Mouse (Mus musculus): ENCODE measurements around the gene Rac3.
"Not testable (repeated sequence)": the region's sequence is repeated elsewhere in the genome, so short reads cannot be mapped to it uniquely, and the experiment has no call there.

Gene Rac3

DNA sequence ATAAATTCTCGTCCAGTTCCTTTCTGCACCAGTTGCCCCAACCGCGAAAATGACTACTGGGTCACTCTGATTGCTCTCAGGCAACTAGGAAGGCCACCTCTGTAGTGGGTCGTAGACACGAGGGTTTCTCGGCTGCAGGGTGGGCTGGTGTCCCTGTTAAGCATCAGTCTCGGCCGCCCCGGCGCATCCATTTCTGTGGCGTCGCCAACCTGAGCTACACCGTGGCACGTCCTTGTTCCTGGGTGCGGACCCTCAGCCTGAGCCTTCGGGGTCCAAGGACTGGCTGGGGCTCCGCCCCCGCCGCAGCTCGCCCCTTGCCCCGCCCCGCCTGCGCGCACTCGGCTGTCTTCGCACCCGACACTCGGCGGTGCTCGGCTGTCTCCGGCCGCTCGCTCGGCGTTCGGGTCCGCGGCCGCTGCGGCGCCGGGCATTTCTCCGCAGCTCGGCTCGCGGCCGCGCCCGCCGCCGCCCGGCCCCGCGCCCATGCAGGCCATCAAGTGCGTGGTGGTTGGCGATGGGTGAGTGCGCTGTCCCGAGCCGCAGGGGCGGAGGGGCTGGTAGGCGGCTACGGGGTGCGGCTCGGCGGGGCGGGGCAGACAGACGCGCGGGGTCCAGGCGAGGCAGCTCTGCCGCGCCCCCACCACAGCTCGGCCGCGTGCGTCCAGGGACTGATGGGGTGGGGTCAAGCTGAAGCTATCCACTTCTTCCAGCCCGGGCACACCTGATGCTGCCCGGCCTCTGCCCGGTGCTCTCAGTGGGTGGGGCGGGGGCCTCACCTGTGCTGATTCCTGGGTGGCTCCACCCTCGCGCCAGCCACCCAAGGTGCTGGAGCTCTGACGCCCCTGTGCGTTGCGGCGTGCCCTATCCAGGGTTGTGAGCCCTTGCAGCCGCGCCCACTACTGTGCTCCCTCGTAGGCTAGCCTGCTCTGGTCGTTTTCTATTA, at the start of gene Rac3:
Gene Rac3, plus strand, starts transcription at position 347 of the 943 bp plus-strand sequence.
- DNase-seq: peak; percentile 63

DNA sequence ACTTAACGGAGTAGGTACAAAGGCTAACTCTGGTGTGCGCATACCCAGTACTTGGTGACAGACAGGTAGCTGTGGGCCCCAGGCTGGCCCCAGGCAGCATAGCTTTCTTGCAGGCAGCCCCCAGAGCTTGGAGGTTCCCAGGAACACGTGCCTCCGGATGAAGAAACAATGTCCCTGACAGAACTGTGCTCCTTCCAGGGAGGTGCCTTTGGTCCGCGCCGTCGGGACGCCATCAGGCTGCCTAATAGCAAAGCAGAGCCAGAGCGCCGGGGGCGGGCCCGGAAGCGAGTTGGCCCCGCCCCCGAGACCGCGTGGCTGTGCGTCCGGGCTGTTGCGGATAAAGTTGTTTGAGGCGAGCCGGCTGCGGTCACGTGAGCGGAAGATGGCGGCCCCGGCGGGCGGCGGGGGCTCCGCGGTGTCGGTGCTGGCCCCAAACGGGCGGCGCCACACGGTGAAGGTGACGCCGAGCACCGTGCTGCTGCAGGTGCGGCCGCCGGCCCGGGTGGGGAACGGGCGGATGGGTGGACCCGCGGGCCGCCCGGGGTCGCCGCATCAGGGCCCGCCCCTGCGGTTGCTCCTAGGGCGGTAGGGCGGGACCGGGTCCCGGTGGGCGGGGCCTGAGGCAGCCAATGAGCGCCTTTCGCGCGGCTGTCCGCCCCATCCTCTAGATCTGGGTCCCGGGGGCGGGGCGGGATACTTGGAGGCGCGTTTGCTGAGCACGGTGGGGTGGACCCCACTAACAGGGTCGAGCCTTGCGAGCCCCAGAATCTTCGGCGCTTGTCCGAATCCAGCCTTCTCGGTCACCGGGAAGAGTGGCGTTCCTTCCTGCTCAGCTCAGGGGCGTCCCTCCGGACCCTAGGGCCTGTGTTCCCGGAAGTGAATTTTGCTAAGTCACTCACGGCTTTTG, 48.3 kb upstream of the Rac3 start, which contains the start of gene Aspscr1:
Gene Aspscr1, plus strand, starts transcription at position 287 of the 907 bp plus-strand sequence.
- DNase-seq: peak; percentile 95

DNA sequence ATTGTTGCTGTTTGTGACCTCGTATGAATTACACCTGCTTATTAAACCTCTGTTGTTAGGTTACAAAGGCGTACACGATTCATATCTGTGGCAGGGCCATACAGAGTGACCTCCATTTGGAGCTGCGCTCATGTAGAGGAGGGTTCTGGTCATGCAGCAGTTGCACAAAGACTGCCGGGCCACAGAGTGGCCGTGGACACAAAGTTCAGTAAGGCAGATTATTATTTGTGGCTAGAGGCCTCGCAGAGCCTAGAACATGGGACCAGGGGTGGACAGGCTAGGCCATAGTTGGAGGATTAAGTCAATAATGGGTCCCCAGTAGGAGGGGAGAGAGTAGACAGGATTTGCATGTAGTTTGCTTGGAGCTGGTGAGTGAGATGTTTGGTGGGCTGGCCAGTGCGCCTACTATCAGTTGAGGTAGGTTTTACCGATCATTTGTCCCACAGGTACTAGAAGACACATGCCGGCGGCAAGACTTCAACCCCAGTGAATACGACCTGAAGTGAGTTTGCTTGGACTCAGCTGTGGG, 47.6 kb upstream of the Rac3 start:
- DNase-seq: no peak

DNA sequence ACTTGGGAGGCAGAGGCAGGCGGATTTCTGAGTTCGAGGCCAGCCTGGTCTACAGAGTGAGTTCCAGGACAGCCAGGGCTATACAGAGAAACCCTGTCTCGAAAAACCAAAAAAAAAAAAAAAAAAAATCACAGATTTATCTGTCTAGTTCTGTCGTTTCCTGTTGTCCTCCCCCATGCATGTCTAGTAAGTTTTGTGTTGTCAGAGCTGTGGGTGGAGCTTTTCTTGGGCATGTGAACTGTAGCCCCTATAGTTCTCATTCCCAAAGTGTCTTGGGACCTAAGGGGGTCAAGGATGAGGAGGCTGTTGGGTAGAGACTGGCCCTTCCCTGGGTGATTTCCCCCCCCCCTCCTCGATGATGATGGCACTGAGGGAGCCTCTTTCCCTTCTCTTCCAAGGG, 45.4 kb upstream of the Rac3 start:
- DNase-seq: not testable (repeated sequence)

DNA sequence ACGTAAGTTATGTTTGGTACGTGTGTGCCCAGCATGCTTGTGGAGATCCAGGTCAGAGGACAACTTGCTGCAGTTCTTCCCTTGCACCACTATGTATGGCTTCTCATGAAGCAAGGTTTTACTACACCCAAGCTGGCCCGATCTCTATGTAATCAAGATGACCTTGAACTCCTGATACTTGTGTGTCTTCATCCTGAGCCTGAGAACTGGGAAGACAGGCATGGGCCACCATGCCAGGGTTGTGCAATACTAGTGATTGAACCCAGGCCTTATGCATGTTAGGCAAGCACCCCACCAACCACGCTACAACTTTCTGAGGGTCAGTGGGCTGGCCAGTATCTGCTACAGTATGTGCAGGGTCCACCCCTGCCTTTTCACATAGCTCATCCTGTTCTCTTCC, 44.3 kb upstream of the Rac3 start:
- DNase-seq: no peak

DNA sequence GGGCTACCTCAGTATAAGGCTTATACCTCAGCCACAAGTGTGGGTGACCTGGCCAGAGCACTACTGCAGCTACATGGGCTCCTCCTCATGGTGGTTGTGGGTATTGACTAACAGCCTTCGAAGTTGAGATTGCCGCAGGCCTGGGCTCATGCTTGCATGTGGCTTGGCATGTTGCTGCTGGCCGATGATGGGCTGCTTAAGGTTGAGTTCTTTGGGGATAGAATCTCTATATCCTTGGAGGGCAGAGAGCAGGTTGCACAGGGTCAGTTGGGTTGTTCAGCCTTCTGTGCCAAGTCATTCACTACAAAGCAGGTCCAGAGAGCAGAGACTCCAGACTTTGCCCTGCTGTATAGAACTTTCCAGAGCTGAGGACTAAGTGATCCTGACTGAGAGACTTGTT, 41.4 kb upstream of the Rac3 start:
- DNase-seq: no peak

DNA sequence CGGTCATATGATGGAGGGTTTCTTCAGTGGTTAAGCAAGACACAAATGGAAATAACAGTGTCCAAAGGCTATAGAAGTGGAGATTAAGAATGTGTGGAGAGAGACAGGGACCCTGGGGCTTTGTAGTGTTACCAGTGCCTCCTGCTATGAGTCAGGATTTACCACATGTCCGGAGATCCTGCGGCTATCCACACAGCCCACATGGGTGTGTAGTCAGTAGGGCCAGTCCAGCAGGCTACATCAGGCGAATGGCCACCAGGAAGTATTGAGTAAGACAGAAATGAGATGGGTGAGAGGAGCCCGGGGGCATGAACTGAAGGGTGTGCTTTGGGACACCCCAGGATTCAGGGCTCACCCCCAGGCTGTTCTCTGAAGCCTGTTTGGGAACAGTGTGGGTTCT, 38.6 kb upstream of the Rac3 start:
- DNase-seq: no peak

DNA sequence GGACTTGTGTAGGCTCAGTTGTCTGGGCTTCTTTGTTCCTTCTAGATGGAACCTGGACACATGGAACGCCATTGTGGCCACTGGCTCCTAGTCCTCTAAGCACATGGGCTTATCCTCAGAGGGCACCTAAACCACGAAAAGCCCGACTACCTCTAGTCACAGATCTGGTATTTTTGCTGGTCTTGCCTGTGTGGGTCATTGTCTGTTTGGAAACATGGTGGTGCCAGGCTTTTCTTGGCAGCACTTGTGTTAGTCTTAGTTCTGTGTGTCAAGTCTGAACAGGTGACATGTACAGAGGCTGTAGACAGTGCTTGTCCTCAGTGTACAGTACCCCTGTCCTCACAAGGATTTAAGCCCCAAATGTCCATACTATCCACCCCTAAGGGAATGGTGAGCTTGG, 37.7 kb upstream of the Rac3 start:
- no peak for DNase-seq

DNA sequence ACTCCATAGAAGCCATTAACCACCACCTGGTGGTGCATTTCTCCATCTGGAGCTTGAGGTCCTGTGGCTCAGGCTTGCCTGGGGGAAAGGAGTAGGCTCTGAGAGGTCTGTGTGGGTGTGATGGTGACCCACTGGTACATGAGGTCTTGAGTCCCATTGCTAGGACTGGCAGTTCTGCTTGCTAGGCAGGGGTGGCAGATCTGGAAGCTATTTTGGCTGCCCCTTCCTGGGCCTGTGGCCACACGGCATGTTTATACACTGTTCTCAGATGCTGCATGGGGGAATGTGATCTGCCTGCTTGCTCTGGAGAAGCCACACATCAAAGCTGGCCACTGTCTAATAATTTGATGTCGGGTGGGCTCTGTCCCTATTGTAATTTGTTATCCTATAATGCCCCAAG, 37.2 kb upstream of the Rac3 start:
- no peak for DNase-seq

DNA sequence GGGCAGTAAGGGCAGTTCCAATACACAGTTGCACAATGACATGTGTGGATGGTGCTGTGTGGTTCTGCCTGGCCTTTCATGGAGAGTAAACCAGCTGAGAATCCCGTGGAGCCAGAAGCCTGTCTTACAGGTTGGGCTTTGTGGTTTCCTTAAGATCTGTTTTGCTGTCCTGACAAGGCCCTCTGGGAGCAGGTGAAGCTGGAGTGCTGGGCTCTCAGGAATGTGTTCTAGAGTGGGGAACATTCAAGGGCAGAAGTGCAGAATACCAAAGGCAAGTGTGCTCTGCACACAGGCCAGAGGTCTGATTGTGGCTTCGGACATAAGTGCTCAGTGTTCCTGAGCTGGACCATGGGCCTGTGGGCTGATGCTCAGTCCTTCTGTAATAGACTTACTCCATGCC, 36.6 kb upstream of the Rac3 start:
- DNase-seq: no peak

DNA sequence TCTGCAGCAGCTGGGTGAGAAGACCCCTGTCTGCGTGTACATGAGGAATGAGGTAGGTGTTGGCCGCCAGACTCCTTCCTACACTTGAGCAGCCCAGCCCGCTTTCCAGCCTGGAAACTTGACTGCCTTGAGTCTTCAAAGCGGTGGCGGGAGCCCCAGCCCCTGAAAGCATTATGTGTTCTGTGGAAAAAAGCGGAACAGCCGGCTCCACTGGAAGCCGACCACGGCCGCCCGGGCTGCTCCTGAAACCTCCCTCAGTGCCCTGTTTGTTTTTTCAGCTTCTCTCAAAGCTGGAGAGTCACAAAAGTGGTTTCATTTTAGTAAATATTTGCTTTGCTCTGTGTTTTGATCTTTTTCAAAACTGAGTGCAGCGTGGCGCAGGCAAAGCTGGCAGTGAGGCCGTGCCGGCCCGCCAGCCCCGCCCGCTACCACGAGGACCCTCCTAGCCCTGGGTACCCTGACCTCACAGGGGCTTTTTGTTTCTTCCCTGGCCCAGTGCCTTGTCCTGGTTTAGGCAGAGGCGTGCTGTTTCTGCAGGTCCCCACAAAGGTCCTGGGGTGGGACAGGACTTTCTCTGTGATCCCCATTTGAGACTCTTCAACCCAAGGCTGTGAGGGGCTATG, 34.5 kb upstream of the Rac3 start:
- no peak for DNase-seq

DNA sequence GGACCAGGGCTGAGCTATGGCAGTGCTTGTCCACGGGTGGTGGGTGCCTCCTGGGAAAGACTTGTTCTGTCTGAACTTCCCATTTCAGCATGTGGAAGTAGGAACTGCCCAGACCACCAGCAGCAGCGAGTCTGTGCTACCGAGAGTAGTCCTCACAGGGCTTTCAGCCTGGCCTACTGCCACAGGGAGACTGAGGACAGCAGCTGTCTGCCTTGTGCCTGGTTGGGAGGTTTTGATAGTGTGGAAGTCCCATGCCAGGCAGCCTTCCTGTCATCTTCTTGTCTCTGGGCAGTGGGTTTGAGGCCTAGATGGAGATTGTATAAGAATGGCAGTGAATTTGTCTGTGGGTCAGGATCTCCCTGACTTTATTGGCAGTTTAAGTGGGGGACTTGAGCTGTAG, 31.9 kb upstream of the Rac3 start:
- no peak for DNase-seq

DNA sequence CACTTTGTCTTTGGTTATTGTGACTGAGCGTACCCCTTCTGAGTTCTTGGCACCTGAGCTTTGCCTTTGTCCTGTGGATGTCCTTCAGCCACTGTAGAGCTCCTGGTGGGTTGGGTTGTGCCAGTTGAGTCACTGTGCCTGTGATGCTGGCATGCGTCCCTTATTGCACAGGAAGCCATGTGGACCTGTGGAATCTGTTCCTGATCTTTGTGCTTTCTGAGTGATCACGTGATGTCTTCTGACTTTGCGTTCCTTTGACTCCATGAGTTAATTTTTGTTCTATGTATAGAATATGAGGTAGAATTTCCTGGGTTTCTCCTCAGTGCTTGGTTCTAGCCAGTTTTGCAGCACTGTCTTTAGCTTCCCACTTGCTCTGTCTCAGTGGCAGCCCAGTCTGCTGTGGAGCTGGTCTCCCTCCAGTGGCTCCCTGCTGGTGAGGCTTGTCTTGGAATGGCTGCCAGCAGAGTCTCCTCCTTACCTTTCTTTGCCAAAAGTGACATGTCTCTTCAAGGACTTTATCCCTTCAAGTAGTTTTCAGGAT, 28.7 kb upstream of the Rac3 start:
- DNase-seq: peak; percentile 39

DNA sequence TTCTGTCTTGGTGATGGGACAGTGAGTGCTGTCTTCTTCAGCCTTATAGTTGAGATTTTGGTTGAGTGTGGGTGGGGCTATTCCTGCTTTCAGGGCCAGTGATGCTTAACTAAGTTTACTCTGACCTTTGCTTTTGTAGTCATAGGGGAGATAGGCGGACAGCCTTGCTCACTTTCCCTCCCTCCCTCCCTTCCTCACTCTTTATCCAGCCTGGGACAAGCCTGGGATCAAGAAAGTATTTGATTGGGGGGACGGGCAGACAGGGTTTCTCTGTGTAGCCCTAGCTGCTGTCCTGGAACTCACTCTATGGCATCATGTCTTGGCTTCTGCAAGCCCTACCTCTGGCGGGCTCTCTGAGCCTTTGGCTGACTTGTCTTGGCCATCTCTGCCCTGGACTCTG, 27.8 kb upstream of the Rac3 start:
- no peak for DNase-seq

DNA sequence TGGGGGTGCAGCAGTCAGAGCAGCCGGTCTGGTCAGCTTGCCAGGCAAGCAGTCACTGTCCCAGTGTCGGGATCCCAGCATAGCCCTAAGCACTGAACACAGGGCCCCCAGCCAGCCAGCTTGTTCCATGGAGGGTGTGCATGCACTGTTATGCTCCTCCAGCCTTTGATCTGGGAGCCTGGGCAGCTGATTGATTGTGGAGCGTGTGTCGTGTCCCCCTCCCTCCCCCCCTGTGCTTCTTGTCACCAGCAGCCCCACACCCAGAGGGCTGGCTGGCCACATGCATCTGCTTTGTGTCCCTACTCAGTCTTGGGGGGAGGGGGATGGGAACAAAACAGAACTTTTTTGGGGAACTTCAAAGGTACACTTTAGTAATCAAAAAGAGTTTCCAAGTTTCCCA, 26.1 kb upstream of the Rac3 start:
- DNase-seq: no peak

DNA sequence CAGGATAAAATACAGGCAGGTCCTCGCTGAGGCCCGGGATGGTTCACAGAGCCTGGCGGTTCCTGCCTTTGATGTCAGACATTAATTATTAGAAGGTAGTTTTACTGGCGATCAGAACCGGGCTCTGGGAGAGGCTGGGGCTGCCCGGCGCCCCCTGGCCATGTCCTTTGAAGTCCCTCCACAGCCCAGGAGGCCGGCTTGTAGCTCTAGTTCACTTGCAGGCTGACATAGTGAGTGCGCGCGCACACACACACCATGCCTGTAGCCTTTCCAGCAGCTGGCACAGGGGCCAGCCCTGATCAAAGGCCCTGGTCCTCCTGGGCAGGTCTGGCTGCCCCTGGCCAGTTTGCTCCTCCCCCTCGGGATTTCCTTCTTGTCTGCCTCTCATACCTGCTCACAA, 25.6 kb upstream of the Rac3 start:
- DNase-seq: no peak

DNA sequence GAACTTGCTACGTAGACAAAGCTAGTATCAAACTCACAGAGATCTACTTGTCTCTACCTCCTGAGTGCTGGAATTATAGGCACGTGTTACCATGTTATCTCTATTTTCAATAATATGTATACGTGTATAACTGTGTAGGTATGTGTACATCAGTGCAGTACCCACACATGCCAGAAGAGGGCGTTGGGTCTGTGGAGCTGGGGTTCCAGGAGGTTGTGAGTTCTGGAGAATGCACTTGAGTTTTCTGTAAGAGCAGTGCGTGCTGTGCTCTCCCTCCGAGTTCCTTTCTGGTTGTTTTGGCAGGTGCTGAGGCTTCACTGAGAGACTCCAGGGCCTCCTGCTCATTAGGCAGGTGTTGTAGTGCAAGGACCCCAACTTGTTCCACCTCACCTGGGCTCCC, 24.7 kb upstream of the Rac3 start:
- DNase-seq: no peak

DNA sequence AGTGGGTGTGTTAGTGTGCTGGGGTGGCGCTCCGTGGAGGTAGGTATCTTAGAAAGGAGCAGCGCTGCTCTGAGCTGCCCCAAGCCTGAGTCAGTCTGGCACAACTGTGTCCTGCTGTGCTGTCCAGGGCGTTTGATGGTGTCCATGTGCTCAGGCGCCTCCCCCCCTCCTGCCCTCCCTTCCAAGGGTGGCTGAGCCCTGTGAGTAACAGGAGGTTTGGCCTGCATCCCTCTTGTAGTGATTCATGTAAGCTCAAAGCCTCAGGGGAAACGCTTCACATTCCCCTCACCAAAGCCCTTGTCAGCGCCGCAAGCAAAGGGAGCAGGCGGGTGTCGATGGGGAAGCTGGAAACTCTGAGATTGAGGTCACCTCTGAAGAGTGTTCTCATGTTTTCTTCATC, 23.5 kb upstream of the Rac3 start:
- no peak for DNase-seq

DNA sequence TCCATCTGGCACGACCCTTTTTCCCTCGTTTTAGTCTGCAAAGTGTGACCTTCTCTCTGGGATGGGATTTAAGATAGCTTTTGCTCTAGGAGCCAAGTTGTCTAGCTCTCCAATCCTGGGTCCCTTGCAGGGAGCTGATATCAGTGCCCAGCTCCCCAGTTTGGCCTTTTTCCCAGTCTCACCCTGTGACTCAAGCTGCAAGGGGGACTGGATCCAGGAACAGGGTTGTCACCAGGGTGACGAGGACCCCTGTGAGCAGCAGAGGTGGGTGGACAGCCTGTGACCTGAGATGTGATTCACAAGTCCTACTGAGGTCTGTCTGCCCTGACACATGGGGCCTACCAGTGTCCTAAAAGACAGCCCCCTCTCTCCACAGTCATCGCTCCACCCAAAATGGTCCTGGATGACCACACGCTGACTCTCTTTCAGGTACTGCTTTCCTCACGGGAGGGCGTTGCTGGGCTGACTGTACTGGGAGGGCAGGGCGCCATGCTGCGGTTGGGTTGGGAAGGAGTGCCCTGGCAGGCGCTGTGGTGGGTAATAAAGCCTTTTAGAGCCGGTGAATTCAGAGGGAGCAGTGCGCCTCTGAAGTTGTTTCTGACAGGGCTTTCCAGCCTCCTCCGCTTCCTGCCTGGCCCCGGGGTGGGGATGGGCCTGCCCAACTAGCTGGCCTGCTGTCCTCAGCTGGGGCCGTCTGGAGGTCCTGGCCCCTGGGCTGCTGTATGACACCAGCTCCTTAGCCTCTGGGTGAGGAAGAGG, 17.4 kb upstream of the Rac3 start:
- no peak for DNase-seq

DNA sequence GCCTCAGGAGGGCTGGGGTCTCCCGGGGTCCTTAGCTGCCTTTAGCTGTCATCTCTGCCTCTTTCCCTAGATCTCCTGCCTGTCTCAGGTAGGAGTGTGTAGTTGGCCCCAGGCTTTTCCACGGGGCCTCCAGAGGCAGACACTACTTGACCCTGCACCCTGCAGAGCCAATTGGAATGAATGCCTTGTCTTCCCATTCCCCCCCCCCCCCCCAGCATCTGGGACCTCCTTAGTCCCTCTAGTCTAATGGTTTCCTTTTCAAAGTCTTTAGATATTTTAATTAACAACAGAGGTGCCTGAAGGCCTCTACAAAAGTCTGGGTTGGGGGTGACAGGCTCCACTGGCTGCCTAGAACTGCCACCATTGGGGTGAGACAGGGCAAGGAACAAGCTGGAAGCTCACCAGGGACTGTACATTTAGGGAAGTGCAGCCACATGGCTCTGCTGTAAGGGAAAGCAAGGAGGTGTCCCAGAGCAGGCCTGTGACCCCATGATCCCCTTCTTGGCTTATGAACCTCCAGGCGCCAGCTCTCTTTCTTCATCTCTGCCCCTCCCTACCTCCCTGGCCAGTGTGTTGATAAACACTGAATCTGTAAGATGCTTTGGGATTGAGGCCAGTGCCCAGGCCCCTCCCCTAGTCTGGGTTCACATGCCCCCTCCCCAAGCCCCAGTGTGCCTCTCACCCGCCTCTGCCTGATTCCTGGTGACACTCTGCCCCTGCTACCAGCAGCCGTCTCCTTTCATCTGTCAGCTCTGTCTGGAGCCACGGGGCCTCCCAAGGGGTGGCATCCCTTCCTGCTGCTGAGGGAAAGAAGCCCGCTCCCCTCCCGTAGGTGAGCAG, 16.6 kb upstream of the Rac3 start:
- DNase-seq: no peak

DNA sequence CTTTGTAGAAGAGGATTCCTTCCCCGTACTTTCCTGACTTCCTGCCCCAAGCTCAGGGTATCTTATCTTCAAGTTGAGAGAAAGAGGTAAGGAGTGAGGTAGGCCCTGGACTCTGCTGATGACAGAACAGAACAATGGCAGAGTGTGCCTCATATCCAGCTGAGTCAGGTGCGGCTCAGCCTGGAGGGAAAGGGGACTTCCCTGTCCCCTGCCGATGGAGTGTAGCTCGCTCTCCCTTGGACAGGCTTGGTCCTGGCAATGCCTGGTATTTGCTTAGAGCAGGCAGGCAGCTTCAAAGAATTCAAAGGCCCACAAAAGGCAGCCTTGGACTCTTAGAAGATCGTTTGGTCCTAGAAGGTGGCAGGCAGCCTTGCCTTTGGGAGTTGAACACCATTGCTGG, 15.2 kb upstream of the Rac3 start:
- no peak for DNase-seq
